Mouse (Mus musculus): ENCODE results near the gene Pced1a. TPM values are rescaled to one million over a fixed set of nuclear protein-coding genes. Genes with fewer than 3 reads are reported as not detected.

The Pced1a gene
- polyA plus RNA-seq (2015; fragmentation: Nextera tagmentation; extraction: Ambion mirVana) = 13.4 and 16.1 TPM in 2 replicates

DNA sequence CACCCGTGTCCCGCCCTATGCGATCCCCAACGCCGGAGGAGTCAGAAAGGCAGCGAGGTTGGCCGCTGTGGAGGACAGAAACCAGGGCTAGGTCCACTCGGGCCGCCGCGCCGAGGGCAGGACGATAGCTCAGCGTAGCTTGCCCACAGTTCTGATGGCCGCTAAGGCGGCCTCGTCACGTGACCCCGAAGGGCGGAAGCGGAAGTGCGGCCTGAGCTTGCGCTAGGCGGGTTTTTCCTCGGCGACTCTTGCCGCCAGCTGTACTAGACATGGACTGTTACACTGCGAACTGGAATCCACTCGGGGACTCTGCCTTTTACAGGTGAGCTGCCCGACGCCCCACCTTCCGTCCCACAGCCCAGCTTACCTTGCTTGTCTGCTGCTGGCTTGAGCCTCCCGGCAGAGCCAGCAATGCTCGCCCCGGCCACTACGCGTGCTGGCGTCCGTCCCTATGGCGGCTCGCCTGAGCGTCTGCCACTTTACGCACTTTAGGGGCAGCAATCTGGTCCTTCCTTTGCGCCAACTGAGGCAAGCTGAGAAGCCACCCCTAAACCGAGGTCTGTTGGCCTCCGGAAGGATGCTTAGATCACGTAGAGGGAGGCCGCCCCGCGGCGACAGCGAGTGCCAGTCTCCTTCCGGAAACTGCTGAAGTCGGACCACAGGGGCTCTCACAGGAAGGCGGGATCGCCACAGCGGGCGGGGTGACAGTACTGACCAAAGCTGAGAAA is at the start of gene Pced1a, which contains the start of gene Vps16:
Gene Pced1a (minus strand): TSS at position 576 of the 728 bp plus-strand sequence.
Gene Vps16 (plus strand): TSS at position 214 of the 728 bp plus-strand sequence.
- under 1% methylated on average over 58 of the region's 58 CpGs for WGBS
- H3K36me3 ChIP-seq (replicated peaks) = no peaks in the 10 kb centered on the region
- ATAC-seq (replicated peaks) = peak; percentile 96
- no peaks in the 10 kb centered on the region for H3K27me3 ChIP-seq (replicated peaks)
- peak within 1 kb of the TSS; percentile 79 for H3K9ac ChIP-seq
- peak within 1 kb of the TSS; percentile 77 for H3K4me2 ChIP-seq
- peak within 1 kb of the TSS; percentile 95 for H3K27ac ChIP-seq
- no peaks in the 10 kb centered on the region for H3K9me3 ChIP-seq
- peaks cover 41% of the 10 kb centered on the region for H3K4me1 ChIP-seq
- peak within 1 kb of the TSS; percentile 60 for H3K4me3 ChIP-seq

DNA sequence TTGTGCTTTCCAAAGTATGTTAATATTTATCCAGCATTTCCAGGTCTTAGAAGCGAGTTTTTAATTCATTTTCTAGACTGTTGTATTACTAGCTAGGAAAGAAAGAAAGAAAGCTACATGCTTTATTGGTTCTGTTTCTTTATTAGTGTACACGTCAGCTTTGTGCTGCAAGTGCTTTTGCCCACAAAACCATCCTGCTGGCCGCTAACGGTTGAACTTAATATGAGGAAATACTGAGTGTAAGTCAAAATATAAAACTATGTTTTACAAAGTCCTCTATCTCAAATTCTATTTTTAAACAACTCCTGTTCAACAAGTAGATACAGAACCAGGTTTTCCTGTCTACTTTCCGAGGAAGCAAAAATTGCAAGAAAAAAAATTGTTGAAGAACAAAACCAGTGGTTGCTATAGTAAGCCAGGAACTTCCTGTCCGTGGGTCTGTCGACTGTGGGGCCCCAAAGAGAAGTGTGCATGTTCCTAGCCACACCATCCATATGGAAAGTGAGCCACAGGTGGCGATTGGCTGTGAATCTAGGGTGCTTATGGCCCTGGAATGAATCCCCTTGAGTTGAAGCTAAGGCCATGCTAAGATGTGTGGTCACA is 48.5 kb upstream of the Pced1a start:
- Histone ChIP-seq H3K36me3 (replicated peaks) (no peaks in the 10 kb centered on the region), H3K9me3 (no peaks in the 10 kb centered on the region), H3K9ac (no peak overlapping the region), H3K4me2 (no peak overlapping the region), H3K4me3 (no peak overlapping the region), H3K27ac (no peak overlapping the region), H3K4me1 (peaks cover 16% of the 10 kb centered on the region), H3K27me3 (replicated peaks) (no peaks in the 10 kb centered on the region)
- 80% methylated on average over 8 of the region's 8 CpGs for WGBS
- no peak for ATAC-seq (replicated peaks)

DNA sequence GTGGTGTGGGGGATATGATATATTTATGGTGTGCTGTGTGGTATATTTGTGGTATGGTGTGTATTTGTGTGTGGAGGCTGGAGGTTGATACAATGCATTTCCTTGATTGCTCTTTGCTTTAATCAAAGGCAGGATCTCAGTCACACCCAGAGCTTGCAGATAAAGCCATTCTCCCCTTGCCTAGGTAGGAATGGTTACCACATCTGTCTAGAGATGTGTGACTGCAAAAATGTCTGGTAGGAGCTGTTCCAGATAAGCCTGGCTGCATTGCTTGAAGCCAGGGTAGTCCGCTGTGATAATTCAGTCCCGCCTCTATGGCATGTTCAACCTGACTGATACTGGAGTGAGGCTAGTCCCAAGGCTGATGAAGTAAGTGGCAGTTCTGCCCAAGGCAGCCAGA is 45.4 kb upstream of the Pced1a start:
- WGBS = 54% methylated on average over 2 of the region's 2 CpGs
- Histone ChIP-seq H3K4me2 (no peak overlapping the region), H3K9ac (no peak overlapping the region), H3K4me1 (peaks cover 16% of the 10 kb centered on the region), H3K4me3 (no peak overlapping the region), H3K9me3 (no peaks in the 10 kb centered on the region), H3K36me3 (replicated peaks) (no peaks in the 10 kb centered on the region), H3K27ac (peak overlapping the region; percentile 14; the same call in 1 of the 2 replicates), H3K27me3 (replicated peaks) (no peaks in the 10 kb centered on the region)
- ATAC-seq (replicated peaks) = no peak

DNA sequence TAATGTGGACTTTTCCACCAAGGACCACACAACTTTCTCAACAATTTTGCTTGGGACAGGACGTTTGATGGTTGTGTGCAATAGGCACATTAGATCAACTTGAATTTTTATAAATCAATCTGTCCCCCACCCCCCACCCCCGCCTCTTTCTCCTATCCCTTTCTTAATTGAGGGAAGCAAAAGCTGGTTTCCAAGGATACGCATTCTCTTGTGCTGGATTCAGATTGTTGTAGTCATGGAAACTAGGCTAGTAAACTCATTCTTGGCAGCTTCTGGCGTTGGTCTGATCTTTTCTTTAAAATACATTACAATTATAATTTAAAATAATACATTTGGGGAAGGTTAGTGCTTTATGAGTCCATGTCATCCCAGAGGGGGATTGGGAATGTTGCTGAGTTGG is 44.9 kb upstream of the Pced1a start:
- no peak overlapping the region for H3K4me2 ChIP-seq

DNA sequence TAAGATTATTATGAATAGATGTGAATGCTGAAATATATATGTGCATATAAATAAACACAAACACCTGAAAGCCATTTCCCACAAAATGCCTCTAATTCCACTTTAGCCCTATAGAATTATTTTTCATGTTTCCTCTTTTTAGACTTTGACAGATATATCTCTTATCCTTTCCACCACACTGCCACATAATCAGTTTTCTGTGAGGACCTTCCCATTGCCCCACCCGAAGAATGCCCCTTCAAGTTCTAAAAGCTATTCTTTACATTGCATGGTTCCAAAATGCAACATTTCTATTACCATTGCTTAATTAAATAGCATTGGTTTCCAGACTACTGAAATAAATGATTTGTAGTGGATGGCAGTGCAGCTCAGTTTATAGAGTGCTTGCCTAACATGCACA is 41.9 kb upstream of the Pced1a start:
- ATAC-seq (replicated peaks) = no peak
- WGBS = 90% methylated on average over 1 of the region's 1 CpGs

More for the DNA sequence above, 44.9 kb upstream of the Pced1a start:
- no peak overlapping the region for H3K9ac ChIP-seq
- 0 out of 2 replicates have a peak overlapping the region, but pooled peaks have one; percentile 14 for H3K27ac ChIP-seq
- H3K36me3 ChIP-seq (replicated peaks) = no peaks in the 10 kb centered on the region
- peaks cover 16% of the 10 kb centered on the region for H3K4me1 ChIP-seq
- 3% methylated on average over 4 of the region's 4 CpGs for WGBS
- peak; percentile 54 for ATAC-seq (replicated peaks)
- no peak overlapping the region for H3K4me3 ChIP-seq
- no peaks in the 10 kb centered on the region for H3K27me3 ChIP-seq (replicated peaks)
- H3K9me3 ChIP-seq = no peaks in the 10 kb centered on the region

DNA sequence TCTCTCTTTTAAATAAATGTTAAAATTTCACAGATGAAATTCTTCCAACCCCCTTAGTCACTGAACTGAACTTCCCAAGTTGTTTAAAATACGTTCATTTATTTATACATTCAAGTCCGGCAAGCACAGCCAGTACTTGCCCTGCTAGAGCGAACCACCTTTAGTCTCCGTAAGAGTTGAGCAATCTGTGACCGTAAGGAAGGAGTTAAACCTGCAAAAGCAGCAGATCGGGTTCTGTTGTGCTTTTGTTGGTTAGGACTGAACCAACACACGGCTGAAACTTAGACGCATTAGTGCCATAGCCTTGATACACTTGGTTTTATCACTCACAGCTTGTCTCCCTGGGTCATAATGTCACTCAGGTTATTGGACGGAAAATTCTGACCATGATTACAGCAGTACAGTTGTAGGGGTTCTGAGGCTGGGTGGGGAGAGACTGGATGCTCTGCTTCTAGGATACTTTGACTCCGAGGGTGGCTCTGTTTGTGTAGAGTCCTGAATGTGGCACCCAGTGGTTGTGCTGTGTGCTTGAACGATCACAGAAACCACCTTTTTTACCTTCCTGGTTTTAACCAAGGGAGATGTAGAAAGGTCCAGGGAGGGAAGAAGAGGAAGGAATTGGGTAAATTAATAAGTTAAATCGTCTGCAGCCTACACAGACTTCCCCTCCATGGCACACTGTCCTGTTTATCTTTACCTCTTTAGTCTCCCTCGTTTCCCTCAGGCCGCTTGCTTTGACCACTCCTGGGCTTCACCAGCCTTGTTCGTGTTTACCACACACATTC is 37.0 kb upstream of the Pced1a start:
- H3K36me3 ChIP-seq (replicated peaks) = no peaks in the 10 kb centered on the region
- no peaks in the 10 kb centered on the region for H3K9me3 ChIP-seq
- H3K4me1 ChIP-seq = no peaks in the 10 kb centered on the region; the same call in 1 of the 2 replicates
- WGBS = 77% methylated on average over 15 of the region's 15 CpGs
- no peak overlapping the region for H3K4me2 ChIP-seq
- no peak overlapping the region for H3K9ac ChIP-seq
- H3K27me3 ChIP-seq (replicated peaks) = no peaks in the 10 kb centered on the region
- no peak overlapping the region for H3K27ac ChIP-seq
- H3K4me3 ChIP-seq = no peak overlapping the region
- ATAC-seq (replicated peaks) = no peak

More for the DNA sequence above, 41.9 kb upstream of the Pced1a start:
- Histone ChIP-seq H3K4me2 (no peak overlapping the region), H3K27me3 (replicated peaks) (no peaks in the 10 kb centered on the region), H3K36me3 (replicated peaks) (no peaks in the 10 kb centered on the region), H3K9ac (no peak overlapping the region), H3K4me1 (peaks cover 16% of the 10 kb centered on the region), H3K4me3 (no peak overlapping the region), H3K9me3 (no peaks in the 10 kb centered on the region), H3K27ac (no peak overlapping the region)

DNA sequence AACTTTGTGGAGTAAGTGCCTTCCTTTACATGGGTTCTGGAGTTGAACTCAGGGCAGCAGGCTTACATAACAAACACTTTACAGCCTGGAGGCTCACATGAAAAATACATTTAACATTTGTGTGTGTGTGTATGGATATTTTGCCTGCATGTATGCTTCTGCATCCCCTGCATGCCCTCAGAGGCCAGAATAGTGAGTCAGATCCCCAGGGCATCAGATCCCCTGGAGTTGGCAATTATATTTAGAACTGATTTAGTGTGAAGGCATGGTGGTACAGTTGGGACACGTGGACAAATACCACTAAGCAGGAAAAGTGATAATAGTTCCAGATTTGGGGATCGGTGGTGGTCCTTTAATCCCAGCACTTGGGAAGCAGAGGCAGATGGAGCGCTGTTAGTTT is 35.1 kb upstream of the Pced1a start:
- Histone ChIP-seq H3K4me3 (no peak overlapping the region), H3K27ac (no peak overlapping the region), H3K9ac (no peak overlapping the region), H3K9me3 (no peaks in the 10 kb centered on the region), H3K4me1 (peaks cover 6% of the 10 kb centered on the region), H3K36me3 (replicated peaks) (no peaks in the 10 kb centered on the region), H3K27me3 (replicated peaks) (no peaks in the 10 kb centered on the region), H3K4me2 (no peak overlapping the region)
- no peak for ATAC-seq (replicated peaks)
- WGBS = 92% methylated on average over 3 of the region's 3 CpGs

DNA sequence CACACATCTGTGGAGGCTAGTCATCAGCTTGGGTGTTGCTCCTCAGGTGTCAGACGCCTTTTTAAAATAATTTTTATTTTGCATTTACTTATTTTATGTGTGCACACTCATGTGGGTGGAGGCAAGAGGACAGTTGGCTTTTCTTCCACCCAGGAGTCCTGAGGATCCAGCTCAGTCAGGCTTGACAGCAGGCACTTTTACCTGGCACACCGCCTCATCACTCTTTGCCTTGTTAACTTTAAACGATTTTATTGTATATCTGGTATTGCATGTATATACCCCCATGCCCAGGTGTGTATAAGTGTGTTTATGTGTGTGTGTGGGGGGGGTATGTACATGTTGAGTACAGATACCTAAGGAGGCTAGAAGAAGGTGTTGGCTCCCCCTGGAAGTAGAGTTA is 33.4 kb upstream of the Pced1a start:
- no peak overlapping the region for H3K4me2 ChIP-seq
- peaks cover 13% of the 10 kb centered on the region for H3K4me1 ChIP-seq
- WGBS = 91% methylated on average over 3 of the region's 3 CpGs
- no peaks in the 10 kb centered on the region for H3K36me3 ChIP-seq (replicated peaks)
- no peaks in the 10 kb centered on the region for H3K27me3 ChIP-seq (replicated peaks)
- no peak overlapping the region for H3K4me3 ChIP-seq
- no peak overlapping the region for H3K27ac ChIP-seq
- no peaks in the 10 kb centered on the region for H3K9me3 ChIP-seq
- no peak overlapping the region for H3K9ac ChIP-seq
- ATAC-seq (replicated peaks) = no peak

DNA sequence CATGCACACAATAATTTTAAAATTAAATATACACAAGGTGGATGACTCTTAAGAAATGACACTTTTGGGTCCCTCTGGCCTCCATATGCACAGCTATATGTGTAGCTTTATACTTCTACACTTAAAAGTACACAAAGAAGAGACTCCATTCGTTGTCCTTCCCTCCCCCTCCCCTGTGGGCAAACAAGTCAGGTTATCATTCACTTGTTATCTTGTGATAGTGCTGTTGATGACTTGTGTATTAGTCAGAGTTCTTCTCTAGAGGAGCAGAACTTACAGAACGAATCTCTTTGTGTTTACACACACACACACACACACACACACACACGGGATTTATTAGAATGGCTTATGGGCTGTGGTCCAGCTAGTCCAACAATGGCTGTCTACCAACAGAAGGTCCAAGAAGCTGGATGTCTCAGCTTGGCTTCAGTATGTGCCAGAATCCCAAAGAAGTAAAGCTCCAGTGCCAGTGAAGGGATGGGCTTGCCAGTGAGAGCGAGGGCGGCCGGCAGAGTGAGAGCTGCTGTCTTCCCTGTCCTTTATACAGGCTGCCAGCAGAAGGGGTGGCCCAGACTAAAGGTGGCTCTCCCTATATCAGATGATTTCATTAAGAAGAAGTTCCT is 30.4 kb upstream of the Pced1a start:
- Histone ChIP-seq H3K27ac (no peak overlapping the region), H3K27me3 (replicated peaks) (no peaks in the 10 kb centered on the region), H3K4me3 (no peak overlapping the region), H3K4me2 (no peak overlapping the region), H3K9ac (no peak overlapping the region), H3K4me1 (peaks cover 35% of the 10 kb centered on the region), H3K36me3 (replicated peaks) (no peaks in the 10 kb centered on the region), H3K9me3 (no peaks in the 10 kb centered on the region)
- 75% methylated on average over 6 of the region's 6 CpGs for WGBS
- no peak for ATAC-seq (replicated peaks)

DNA sequence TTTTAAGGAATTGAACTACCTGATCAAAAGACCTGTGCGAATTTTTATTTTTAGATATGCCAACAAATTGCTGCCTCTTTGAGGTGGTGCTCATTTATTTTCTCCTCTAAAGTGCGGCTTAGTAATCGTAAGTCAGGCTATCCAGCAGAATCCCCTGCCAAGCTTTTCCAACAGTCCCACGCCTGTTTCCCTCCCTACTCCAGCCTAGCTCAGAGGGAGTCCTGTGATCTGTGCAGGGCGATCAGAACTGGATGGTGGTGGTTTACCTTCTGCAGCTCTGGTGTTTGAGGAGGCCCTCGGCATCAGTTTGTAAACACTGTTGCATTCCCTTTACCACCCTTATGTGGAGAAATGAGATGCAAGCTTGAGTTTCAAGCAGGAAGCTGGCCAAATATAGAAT is 28.9 kb upstream of the Pced1a start:
- Histone ChIP-seq H3K36me3 (replicated peaks) (no peaks in the 10 kb centered on the region), H3K27me3 (replicated peaks) (0 out of 2 replicates have a peak, but pooled peaks cover 2% of the 10 kb centered on the region), H3K27ac (no peak overlapping the region), H3K9ac (no peak overlapping the region), H3K4me2 (no peak overlapping the region), H3K4me1 (peaks cover 43% of the 10 kb centered on the region), H3K9me3 (no peaks in the 10 kb centered on the region), H3K4me3 (no peak overlapping the region)
- 64% methylated on average over 6 of the region's 6 CpGs for WGBS
- ATAC-seq (replicated peaks) = no peak

DNA sequence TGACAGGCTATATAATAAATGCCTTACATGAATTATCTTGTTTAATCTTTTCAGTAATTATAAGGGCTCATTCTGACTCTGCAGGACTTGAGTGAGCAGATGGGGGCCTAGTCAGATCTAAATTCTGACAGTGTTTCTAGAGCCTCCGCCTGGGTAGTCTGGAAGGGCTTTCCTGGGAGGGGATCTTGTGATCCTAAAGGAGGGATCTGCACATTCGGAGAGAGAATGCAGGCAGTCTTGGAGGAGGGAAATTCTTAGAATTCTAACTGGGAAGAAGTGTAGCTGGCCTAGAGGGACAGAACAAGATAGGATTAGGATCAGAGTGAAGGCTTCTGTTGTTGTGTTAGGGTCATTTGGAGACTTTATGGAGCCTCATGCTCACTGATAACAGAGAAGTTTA is 27.8 kb upstream of the Pced1a start:
- no peak for ATAC-seq (replicated peaks)
- Histone ChIP-seq H3K36me3 (replicated peaks) (no peaks in the 10 kb centered on the region), H3K4me1 (peaks cover 43% of the 10 kb centered on the region), H3K27me3 (replicated peaks) (0 out of 2 replicates have a peak, but pooled peaks cover 7% of the 10 kb centered on the region), H3K27ac (no peak overlapping the region), H3K4me2 (no peak overlapping the region), H3K9ac (no peak overlapping the region), H3K4me3 (no peak overlapping the region), H3K9me3 (no peaks in the 10 kb centered on the region)
- 52% methylated on average over 2 of the region's 2 CpGs for WGBS

DNA sequence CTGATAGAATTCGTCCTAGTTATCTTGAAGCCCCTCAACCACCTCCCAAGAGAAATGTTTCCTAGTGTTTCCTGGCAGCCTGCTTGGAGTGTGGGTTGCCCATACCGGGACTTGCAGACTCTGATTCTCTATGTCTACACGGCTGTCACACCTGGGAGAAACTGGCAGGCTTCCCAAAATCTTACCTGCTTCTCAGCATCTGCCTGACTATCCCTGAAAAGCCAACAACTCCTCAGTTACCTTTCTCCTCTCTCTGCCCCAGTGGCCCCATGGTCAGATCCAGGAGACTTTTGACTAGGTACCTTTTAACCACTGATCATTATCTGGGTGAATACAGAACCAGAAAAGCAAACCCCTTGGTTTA is 27.2 kb upstream of the Pced1a start:
- H3K4me3 ChIP-seq = peak overlapping the region; percentile 70
- H3K4me2 ChIP-seq = peak overlapping the region; percentile 80
- WGBS = 66% methylated on average over 3 of the region's 3 CpGs
- ATAC-seq (replicated peaks) = no peak
- H3K27me3 ChIP-seq (replicated peaks) = 0 out of 2 replicates have a peak, but pooled peaks cover 7% of the 10 kb centered on the region
- no peak overlapping the region for H3K27ac ChIP-seq
- no peaks in the 10 kb centered on the region for H3K9me3 ChIP-seq
- peak overlapping the region; percentile 67; the same call in 1 of the 2 replicates for H3K9ac ChIP-seq
- H3K36me3 ChIP-seq (replicated peaks) = no peaks in the 10 kb centered on the region
- H3K4me1 ChIP-seq = peaks cover 43% of the 10 kb centered on the region

Data from midbrain, embryonic 15.5 days (tissue).